Mouse (Mus musculus) 416B (cell line): Measurements from ENCODE around the gene Fam81a.

Experiments used
- DNase-seq: peaks from one replicate; pipeline ENCODE4 v3.0.0; 2011; ENCODE audit warnings: low read depth

The Fam81a gene

DNA sequence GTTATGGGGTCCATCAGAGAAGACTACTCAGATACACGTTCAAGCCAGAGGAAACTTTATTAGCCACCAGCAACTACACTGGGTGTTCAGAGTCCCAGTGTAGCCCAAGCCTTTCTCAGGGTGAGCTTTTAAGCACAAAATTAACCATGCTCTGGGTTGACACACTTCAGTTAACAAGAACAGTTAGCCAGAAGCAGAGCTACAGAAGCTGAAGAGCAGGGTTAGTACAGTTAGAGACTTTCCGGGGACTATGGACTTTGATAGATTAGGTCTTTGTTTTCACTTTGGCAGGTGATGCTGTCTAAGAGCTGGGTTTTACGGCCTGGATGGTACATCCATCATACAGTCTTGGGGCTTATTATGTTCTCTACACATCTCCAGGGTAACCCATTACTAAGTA, 89.6 kb downstream of the Fam81a start:
- DNase-seq: no peak

DNA sequence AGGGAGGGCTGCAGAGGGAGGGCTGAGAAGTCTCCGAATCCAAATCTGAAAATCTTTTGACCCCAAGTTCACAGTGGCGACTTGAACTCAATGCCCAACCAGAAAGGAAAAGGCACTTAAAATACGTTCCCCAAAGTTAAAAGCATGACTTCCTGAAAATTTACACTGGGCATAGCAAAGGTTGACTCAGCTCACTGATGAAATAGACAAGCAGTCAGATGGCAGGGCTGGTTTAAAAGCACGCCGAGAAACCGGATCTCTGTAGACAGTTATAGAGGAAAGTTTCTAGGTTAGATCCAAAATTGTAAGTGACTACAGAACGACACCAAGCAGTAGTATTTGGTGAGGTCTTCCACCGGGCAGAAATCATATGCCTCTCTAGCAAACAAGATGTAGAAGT, 92.5 kb downstream of the Fam81a start:
- DNase-seq: peak; percentile 45

DNA sequence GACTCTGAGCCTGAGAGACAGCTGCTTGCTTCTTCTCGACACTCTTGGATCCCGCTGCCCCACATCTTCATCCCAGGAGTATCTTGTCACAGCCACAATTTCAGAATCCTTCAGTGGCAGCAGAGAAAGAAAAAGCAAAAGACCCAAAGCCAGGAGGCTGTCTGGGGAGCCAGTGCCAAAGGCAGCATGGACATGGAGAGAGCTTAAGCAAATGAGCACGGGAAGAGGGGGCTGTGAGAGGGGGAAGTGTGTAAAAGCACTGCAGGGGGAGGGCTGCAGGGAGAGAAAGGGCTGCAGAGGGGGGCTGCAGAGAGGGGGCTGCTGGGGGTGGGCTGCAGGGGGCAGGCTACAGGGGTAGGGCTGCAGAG, 93.0 kb downstream of the Fam81a start:
- DNase-seq: no peak

DNA sequence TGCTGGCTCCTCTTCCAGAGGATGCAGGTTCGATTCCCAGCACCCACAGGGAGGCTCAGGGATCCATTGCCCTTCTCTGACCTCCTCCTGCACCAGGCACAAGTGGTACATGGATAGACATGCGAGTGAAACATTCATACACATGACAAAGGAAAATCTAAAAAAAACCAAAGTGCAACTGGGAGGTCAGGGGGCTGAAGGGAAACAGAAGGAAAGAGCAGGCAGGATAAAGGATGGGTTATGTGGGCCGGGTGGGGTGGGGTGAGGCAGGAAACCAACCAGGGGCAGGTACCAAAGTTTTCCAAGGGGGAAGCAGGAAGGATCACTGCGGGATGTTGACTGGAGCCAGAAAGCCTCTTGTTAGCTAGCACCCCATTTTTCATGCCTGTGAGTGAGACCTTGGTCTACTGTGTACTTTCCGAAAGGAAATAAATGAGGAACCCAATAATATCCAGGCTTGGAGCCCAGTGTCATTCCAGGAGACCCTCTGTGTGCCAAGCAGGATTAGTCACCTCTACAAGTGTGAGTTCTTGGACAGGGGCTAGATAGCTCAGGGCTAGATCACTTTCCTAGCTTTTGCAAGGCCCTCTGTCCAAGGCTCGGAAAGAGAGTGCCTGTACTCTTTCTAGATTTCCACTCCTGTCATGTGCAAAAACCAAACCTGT, 93.5 kb downstream of the Fam81a start:
- DNase-seq: no peak

DNA sequence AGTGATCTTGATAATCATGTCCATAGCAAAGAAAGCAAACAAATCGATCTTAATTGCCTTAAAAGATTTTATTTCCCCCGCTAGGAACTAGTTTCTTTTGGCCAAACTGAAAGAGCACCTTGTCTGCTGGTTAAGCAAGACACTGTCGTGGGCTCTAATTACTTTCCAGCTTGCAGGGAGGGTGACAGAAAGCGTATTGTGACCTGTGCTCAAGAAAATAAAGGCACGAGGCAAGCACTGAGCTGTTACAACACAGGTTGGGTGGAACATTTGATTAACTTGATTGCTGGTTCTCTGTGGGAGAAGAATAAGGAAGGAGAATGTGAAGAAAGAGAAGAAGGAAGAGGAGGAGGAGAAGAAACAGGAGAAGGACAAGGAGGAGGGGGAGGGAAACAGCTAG, 94.1 kb downstream of the Fam81a start:
- no peak for DNase-seq

DNA sequence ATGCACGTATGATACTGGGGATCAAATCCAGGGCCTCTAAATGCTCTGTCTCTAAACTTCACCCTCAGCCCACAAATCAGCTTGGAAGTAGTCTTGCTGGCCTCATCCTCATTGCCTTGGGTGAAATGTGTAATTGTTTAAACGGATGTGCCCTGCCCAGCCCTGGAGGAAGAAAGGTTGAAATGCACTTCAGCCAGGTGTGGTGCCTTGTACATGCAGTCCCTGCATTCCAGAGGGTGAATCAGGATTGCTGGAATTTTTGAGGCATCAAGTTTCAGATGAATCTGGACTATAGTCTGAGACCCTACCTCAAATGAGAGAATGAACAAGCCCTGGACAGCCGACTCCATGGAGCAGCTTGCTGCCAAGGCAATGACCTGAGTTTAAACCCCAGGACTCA, 94.5 kb downstream of the Fam81a start:
- no peak for DNase-seq

DNA sequence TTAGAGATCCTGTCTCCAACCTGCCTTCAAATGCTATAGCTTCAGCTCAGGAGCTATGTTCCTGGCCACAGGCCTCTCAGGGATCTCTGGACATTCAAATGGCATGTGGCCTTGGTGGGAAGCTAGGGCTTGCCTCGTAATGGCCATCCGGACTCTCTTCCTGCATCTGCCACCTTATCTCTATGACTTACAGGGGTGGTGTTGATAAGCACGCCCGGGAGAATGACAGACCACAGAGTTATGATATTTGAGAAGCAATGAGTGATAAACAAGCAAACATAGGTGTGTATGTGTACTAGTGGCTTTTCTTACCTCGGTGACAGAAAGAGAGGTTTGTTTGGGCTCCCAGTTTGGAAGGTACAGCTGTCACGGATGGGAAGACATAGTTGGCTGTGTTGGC, 96.1 kb downstream of the Fam81a start:
- DNase-seq: no peak

DNA sequence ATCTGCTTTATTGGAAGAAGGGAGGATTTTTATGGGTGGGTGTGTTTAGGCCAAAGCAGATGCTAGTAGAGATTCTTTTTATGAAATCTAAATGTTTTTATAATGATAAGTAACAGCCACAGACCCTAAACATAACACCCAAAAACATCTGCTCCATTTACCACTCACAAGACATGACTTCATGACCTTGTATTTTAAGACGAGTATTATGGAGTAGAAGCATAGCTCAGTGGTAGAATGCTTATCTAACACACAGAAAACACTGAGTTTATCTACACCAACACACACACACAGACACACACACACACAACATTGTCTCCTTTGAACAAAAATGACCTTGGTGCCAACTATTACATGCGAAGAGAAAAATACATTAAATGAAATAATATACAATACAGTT, 97.5 kb downstream of the Fam81a start:
- no peak for DNase-seq

DNA sequence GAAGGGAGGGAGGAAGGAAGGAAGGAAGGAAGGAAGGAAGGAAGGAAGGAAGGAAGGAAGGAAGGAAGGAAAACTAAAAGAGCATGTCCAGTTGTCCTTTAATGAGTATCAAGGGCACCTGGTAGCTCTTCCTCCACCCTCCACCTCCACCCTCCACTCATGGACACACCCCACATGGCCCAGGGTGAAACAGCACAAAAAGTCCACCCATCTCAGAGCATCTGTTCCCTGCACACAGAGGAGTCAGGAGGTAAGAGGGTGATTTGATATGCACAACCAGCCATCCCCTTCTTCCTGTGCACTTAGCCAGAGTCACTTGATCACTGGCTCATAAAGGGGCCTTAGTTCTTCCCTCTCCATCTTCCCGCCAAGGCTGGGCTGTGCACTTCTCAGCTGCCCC, 99.4 kb downstream of the Fam81a start:
- DNase-seq: no peak

DNA sequence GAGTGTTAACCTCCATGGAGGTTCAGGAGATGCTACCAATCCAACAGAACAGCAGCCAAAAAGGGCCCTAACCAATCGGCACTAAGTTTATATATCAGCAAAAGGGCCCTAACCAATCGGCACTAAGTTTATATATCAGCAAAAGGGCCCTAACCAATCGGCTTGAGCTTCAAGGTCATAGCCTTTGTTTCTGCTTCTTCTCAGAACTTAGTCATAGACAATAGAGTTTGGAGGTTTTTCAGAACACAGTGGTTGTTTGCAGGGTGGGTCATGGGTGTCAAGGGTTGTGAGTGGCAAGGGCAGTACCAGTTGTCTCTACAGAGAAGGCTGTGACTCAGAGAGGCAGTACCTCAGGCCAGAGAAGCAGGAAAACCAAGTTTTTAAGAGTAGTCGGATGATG, 100.2 kb downstream of the Fam81a start:
- DNase-seq: no peak

DNA sequence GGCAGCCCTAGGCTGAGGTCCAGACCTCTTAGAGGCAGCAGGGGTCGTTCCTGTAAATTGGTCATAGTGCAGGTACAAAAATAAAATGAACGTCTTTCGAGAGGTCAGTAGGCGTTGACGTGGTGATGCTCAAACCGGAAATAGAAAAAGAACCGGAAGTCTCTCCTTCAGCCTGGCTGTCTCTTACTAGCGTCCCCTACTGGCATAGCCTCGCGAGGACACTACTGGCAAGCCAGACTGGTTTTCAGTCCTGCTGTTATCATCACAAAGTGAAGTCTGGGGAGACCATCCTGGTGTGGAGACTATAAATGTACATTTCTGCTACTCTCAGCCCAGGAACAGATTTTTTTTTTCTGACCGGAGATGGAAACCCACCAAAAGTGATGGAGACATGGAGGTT, 101.8 kb downstream of the Fam81a start:
- no peak for DNase-seq

DNA sequence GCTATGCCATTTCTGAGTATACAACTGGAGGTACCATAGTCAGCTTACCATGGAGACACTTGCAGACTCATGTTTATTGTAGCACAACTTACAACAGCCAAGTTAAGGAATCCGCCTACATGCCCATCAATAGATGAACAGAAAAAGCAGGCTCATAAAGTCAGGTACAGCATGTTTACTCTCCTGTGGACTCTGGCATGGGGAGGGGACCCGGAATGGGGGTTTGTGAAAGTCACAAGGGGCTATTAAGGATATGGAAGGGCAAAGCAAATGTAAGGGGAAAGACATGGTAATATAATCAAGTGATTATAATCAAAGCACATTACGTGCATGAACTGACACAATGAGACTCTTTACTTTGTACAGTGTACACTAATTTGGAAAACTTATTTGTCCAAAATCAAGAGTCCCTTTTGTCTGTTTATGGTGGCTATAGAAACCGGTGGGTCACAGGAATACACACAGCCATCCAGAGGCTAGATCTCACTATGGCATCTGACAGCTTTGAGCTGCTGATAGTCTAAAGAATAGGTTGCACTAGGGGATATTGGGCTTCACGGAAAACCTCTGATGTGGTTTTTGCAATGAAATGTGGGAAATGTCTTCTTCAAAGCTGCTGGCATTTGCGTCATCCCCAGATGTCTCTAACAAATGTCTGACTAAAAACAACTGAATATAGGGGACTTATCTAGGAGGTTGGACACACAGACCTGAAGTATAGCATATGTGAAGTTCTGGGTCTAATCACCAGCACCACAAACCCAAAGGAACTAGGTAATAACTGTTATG, 102.6 kb downstream of the Fam81a start:
- no peak for DNase-seq
